ENCODE assay signal across 17 mouse cellular contexts in the genomic region with DNA sequence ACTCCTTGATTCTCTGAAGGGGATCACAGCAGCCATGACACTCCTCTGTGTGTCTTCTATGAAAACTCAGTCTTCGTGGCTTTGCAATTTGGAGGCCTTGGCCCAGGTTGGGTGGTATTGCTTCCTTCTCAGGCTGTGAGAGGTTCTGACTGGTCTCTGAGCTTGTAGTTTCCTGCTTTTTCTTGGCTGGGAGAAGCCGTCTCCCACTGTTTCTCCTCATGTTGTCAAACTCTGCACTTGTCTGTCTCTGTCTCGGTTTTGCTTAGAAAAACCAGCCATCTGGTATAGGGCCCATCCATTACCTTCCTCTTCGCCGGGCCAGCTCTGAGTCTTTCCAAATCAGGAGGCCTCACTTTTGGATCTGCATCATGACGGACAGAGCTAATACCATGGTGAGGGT.
A peak's percentile ranks its signal among the peaks of the same experiment; 100 is the strongest.
DNase-seq lines count a peak whose midpoint lies in the region; TF ChIP-seq lines count a peak whose summit lies in the region.
"Had no signal": no experiment of that assay in that cellular context is flagged by ENCODE, and none has a peak within 500 bp of the region (broad histone marks: within the 10 kb centered on the region; RNA-seq: fewer than 3 reads in every experiment).

No protein-coding gene starts in this region.

- no peak overlapping the region for H3K27ac ChIP-seq in cerebellum, adult 2 months (ENCODE audit: insufficient read depth, low read length)
- H3K27ac ChIP-seq: embryonic facial prominence, embryonic 13.5 days; forebrain, embryonic 12.5 days; hindbrain, embryonic 10.5 days; hindbrain, embryonic 14.5 days; intestine, embryonic 15.5 days had no signal

- H3K4me1 ChIP-seq in cerebellum, adult 2 months (ENCODE audit: control insufficient read depth, insufficient read depth, low read length): peaks cover 6% of the 10 kb centered on the region; the same call in 1 of the 2 replicates
- H3K4me1 ChIP-seq: embryonic facial prominence, embryonic 13.5 days; forebrain, embryonic 12.5 days; heart, embryonic 12.5 days; hindbrain, embryonic 10.5 days; intestine, embryonic 15.5 days had no signal

- peak; percentile 15 for DNase-seq in cerebellum, adult 11 months
- DNase-seq in cerebellum, adult 2 months: peak; percentile 35 to 63
- DNase-seq in cerebellum, postnatal 10 days: peak; percentile 71 to 80
- no peak for DNase-seq in left cerebral cortex, postnatal 25 days (ENCODE audit: low spot score in 2 of 2)
- DNase-seq in urinary bladder, postnatal 25 days (ENCODE audit: low spot score): no peak
- DNase-seq in frontal cortex, adult 2 months (ENCODE audit: extremely low spot score in 1 of 2, low spot score in 1 of 2): no peak
- DNase-seq: adrenal gland, adult 2 months; adrenal gland, postnatal 36 days; gastrocnemius, postnatal 14 days; kidney, adult 18-20 months had no signal

- intact Hi-C loops in left cerebral cortex, postnatal 25 days (cut with DNase I): no loop called here

- 13% methylated on average over 6 of the region's 6 CpGs for WGBS in cerebellum, adult 2 months

- no peak for TF ChIP-seq POLR2A in cerebellum, adult 2 months (IDR thresholded peaks at IDR 0.05; ENCODE audit: borderline replicate concordance, insufficient read depth, low read length)

- no peak overlapping the region for H3K4me3 ChIP-seq in cerebellum, adult 2 months (replicated peaks; ENCODE audit: insufficient read depth, low read depth, low read length)
- H3K4me3 ChIP-seq: embryonic facial prominence, embryonic 13.5 days; forebrain, embryonic 12.5 days; heart, embryonic 12.5 days; hindbrain, embryonic 10.5 days; intestine, embryonic 15.5 days had no signal

- H3K27me3 ChIP-seq in cerebellum, adult 2 months (ENCODE audit: control insufficient read depth, insufficient read depth, low read length): no peaks in the 10 kb centered on the region
- H3K27me3 ChIP-seq: CH12.LX; embryonic facial prominence, embryonic 13.5 days; forebrain, embryonic 12.5 days; heart, embryonic 12.5 days; intestine, embryonic 15.5 days had no signal

- no peak for TF ChIP-seq CTCF in cerebellum, adult 2 months (IDR thresholded peaks at IDR 0.05; ENCODE audit: borderline replicate concordance, insufficient read depth, low read depth, low read length)

Comparison
In these comparisons a context has a peak if more than half of its experiments do, and no peak if none do; other contexts are left out.
1. DNase-seq: peak in cerebellum, adult 11 months (single experiment), cerebellum, adult 2 months (2 of 2) and cerebellum, postnatal 10 days (2 of 2); none in left cerebral cortex, postnatal 25 days (0 of 2), urinary bladder, postnatal 25 days (single experiment) and frontal cortex, adult 2 months (0 of 2).